Mouse (Mus musculus) layer of hippocampus, postnatal 14 days (tissue): ENCODE results near the gene Xntrpc. TPM values are rescaled to one million over a fixed set of nuclear protein-coding genes. Genes with fewer than 3 reads are reported as not detected.

Experiments
- DNase-seq, 2 experiments: peaks; one replicate each; pipeline ENCODE4 v3.0.0; 2021 to 2022; ENCODE audit warnings: low spot score in 2 of 2, mixed read lengths in 1 of 2
- total RNA-seq, 2 experiments: library from RNA; stranded (reverse); gene quantifications; 2 replicates each; pipeline ENCODE4 v1.2.3; 2021

Xntrpc gene
- total RNA-seq, 2 experiments from 2014 or later = 1.9 to 2.3 TPM

- no peak for DNase-seq
These were observed 14.8 kb downstream of the Xntrpc start for GRCm38 (mm10) chr7:102080311-102080710.

DNA sequence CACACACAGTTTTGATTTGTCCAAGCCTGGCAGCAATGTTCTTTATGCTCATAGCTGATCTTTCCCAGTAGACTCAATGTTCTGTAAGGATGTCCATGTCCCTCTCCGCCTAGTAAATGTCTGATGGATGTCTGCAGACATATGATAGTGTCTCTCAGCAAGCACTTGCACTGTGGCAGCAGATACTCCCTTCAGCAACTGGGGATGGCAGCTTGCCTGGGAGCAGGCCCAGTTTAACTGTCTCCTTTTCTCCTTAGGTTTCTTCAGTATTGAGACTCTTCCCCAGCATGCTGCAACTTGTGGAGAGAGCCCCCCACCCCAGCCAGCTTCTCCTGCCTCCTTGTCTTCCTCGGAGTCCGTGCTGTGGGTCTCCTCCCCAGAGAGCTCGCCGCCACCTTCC is 16.3 kb downstream of the Xntrpc start:
- DNase-seq = no peak

- DNase-seq = no peak
These were observed 17.3 kb downstream of the Xntrpc start, which contains the start of gene Trpc2 for GRCm38 (mm10) chr7:102082816-102083215. TSS of gene Trpc2 (plus strand) at chr7:102083116.

GRCm38 (mm10) chr7:102084041-102084696 is 18.7 kb downstream of the Xntrpc start:
- no peak for DNase-seq

- no peak for DNase-seq
These were observed 21.8 kb downstream of the Xntrpc start for GRCm38 (mm10) chr7:102087336-102087735.

DNA sequence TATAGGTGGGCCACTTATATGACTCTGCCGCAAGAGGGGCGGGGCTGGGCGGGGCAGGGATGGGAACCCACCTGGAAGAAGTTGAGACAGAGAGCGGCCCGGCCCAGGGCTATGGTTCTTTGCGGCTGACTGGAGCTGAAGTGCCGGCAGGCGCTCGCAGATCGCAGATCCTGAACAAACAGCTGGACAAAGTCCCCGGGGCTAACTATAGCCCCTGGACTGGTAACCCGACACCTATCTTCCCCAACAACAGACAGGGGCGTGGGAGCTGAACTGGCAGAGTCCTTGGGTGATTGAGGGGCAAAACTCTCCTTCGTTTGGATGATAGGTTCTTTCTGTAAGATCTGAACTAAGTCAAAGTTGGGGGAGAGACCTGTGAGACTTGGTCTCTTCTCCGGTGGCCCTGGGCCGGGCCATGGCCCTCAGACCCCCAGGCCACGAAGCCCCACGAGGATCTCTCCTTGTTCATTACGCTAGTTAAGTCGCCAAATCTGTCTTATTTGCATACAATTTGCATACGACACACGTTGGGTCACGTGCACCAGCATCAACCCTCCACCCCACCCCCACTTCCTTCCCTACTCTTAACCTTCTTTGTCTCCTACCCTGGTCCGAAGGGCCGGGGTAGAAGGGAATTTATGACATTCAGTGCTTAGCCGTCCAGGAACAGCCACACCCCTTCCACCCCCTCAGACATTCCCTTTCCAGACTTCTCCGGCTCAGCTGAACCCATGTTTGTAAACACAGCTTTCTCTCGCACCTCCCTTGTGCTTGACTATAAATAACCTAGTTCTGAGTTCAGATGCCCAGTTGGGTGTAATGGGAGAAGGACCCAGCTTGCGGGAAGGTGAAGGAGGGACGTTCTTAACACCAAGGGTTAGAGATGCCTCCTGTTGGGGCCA is 34.5 kb downstream of the Xntrpc start:
- no peak for DNase-seq

- no peak for DNase-seq
These were observed 35.4 kb downstream of the Xntrpc start for GRCm38 (mm10) chr7:102100868-102101267.

GRCm38 (mm10) chr7:102101487-102101886 is 36.0 kb downstream of the Xntrpc start, which contains the start of gene Art1:
TSS of gene Art1 (plus strand) at chr7:102101743.
- DNase-seq = no peak

- no peak for DNase-seq
These were observed 36.7 kb downstream of the Xntrpc start for GRCm38 (mm10) chr7:102102241-102102640.

DNA sequence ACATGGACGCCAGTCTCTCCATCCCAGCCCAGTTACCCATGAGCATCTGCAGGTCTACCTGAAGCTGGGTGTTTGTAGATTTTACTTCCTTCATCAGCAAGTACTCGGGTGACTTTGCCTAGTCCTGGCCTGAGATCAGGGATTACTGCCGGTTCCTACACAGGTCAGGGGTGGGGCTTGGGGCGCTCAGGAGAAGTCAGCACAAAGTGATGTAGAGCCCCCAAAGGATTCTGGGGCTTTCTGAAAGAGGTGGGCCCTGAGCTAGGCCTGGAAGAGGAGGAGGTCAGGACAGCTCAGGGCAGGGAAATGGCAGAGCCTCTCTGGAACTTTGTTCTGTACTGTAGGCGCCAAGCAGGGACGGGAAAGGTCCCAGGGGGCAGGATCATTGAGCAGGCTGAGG is 37.2 kb downstream of the Xntrpc start:
- DNase-seq = no peak

- no peak for DNase-seq
These were observed 38.0 kb downstream of the Xntrpc start for GRCm38 (mm10) chr7:102103555-102103954.

- DNase-seq = no peak
These were observed 38.6 kb downstream of the Xntrpc start for GRCm38 (mm10) chr7:102104126-102104525.

GRCm38 (mm10) chr7:102106700-102107141 is 41.2 kb downstream of the Xntrpc start:
- no peak for DNase-seq

GRCm38 (mm10) chr7:102108206-102108605 is 42.7 kb downstream of the Xntrpc start:
- no peak for DNase-seq

DNA sequence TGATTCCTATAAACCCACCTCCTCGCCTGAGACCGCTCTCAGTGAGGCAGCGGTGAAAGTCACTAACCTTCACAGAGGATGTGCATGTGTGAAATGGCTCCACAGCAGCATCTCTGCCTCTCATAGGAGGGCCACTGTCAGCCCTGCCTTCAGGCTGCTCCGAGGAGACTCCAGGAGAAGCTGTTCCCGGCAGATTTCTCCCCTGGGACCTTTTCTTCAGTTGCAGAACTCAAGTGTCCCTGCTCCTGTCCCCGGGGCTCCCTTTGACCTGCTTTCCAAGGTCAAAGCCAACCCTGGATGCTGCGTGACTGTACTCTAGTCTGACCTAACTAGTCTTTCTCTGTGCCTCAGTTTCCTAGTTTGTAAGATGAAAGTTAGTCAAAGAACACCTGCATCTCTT is 43.7 kb downstream of the Xntrpc start, which contains the start of gene Art5:
Gene Art5 (minus strand): TSS at position 319 of the 400 bp plus-strand sequence.
- DNase-seq = no peak

- no peak for DNase-seq
These were observed 44.2 kb downstream of the Xntrpc start for GRCm38 (mm10) chr7:102109746-102110145.

DNA sequence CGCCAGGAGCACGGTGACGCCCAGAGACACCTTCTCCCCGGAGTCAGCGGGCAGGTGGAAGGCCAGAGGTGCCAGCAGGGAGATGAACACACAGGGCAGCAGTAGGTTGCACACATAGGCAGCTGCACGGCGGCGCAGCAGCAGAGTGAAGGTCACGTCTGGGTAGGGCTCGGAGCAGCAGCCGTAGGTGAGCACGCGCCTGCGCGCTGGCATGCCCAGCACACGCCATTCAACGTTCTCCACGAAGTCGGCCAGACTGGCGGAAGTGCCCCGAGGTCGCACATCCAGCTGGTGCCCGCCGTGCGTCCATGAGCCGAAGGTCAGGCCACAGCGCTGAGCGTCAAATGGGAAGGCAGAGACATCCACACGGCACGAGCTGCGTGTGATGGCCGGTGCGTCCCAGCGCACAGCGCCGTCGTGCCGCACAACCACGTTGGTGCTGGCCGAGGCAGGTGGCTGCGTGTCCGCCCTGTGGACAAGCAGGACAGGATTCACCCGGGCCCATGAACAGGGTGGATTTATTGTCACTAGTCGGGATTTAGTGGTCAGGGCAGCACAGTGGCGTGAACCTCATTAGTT is 47.7 kb downstream of the Xntrpc start:
- no peak for DNase-seq

DNA sequence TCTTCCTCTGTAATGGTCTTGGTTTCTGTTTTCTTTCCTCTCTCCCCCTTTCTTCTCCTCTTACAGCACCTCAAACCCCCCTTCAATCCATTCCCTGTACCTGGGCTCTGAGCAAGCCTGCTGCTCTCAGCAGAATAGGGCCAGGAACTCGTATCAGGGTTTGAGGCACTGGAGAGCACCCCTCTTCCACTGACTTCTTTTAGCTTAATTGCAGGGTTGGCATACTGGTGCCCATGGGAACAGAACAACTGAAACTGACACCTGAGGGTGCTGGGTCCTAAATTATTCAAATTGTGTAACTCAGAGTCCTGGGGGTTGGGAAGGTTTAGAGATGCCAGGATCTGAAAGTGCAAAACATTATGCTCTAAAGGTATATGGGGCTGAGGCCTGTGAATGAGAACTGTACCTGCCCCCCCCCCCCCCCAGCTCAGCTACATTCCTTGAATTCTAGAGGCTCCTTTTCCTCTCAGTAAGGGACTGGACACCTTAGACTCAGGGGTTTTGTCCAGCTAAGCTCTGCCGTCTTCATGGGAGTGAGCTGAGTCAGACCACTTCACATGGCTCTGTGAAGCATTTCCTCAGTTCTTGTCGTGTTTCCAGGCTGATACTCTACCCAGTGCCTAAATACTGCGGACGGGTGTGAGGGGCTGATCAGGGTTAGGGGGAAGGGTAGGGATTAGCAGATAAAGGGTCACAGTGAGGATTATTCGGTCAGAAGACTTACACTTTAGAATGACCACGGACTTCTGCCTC is 51.2 kb downstream of the Xntrpc start, which contains the start of gene Chrna10:
Gene Chrna10 (minus strand): TSS at position 250 of the 753 bp plus-strand sequence.
- no peak for DNase-seq

- DNase-seq = no peak
These were observed 51.9 kb downstream of the Xntrpc start for GRCm38 (mm10) chr7:102117382-102117781.

- DNase-seq = no peak
These were observed 54.8 kb downstream of the Xntrpc start for GRCm38 (mm10) chr7:102120326-102120725.

DNA sequence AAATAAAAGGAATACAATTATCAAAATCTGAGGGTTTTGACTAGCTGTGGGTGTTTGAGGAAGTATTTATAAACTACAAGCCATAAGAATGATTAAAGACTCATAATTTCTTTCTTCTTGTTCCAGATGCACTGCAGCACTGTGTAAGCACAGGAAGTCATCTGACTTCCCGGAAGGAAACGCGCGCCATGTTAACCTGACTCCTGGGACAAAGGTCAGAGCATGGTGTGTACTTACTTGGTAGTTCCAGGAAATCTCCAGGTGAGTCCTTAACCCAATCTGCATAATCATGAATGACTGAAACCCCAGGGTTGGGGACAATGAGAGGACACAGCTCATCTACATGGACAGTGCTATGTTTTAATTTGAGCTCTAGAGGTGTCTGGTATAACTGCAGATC is 66.9 kb downstream of the Xntrpc start:
- DNase-seq = no peak
